Mouse (Mus musculus): ENCODE data around the gene Ucp2.

DNA sequence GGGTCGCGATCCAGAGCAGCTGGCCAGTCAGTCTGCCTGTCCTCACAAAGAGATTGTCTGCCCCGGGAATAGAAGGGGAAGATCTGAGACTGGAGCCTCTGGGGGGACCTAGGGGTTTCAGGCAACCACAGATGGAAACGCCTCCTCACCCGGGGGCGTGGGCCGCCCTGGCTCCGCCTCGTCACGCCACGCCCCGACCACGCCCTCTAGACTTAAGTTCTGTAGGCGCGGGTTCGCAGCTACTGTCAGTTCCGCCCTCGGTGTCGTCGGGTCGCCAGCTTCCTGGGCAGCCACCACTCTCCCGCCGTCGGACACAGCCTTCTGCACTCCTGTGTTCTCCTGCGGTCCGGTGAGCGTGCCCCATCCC is at the start of gene Ucp2:
- TF ChIP-seq GATA1 (IDR thresholded peaks at IDR 0.05; ENCODE audit: borderline replicate concordance, low read length) (no peak), CTCF (IDR thresholded peaks at IDR 0.05; ENCODE audit: low read depth, low read length) (no peak), POLR2AphosphoS5 (IDR thresholded peaks at IDR 0.05; ENCODE audit: insufficient replicate concordance, low read depth, low read length) (peak; percentile 91), TAL1 (conservative IDR thresholded peaks at IDR 0.05; ENCODE audit: low read depth, low read length) (no peak), GATA2 (IDR thresholded peaks at IDR 0.05; ENCODE audit: borderline replicate concordance, low read depth, low read length) (no peak)
